Mouse (Mus musculus) spleen, adult 2 months (tissue): ENCODE measurements around the gene Glb1.

Source experiments
- CTCF ChIP-seq: fragments of 200-500 bp; IDR thresholded peaks from 2 replicates; pipeline ENCODE4 v1.5.1; 2011; ENCODE audit warnings: mild to moderate bottlenecking, inconsistent platforms; ENCODE audit not compliant: insufficient read depth, insufficient read length, insufficient replicate concordance; ENCODE audit errors: extremely low read depth
- POLR2A ChIP-seq: fragments of 200-500 bp; IDR thresholded peaks from 2 replicates; pipeline ENCODE4 v1.6.1; 2011; ENCODE audit warnings: low read depth, low read length, inconsistent platforms

DNA sequence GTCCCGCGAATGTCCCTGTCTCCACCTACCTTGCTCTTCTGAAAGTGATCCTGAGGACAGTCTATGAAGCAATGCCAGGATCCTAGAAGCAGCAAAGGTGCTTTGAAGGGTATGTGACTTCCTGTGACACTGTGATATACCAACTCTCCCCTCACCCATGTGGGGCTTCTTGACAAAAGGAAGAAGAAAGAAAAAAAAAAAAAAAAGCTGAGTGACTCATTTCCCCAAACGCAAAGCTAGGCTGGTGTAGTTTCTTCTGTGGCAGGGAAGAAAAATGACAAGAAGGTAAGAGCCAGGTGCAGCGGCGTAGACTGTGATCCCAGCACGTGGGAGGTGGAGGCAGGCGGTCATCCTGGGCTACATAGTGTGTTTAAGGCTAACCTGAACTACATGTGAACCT is 95.6 kb downstream of the Glb1 start:
- TF ChIP-seq CTCF (no peak), POLR2A (no peak)
